Mouse (Mus musculus) thymus, adult 2 months (tissue): ENCODE measurements around the gene Ric3.

ENCODE experiments used
- CTCF ChIP-seq: fragments of 200-500 bp; IDR thresholded peaks from 2 replicates; pipeline ENCODE4 v1.5.1; 2012; ENCODE audit warnings: mild to moderate bottlenecking, control low read depth, low read length, moderate library complexity, borderline replicate concordance; ENCODE audit not compliant: control insufficient read depth, poor library complexity, insufficient read depth; ENCODE audit errors: extremely low read depth
- POLR2A ChIP-seq: fragments of 200-500 bp; IDR thresholded peaks from 2 replicates; pipeline ENCODE4 v1.6.1; 2012; ENCODE audit warnings: mild to moderate bottlenecking, low read length, control low read depth, moderate library complexity; ENCODE audit not compliant: control insufficient read depth, poor library complexity, insufficient read depth; ENCODE audit errors: extremely low read depth

DNA sequence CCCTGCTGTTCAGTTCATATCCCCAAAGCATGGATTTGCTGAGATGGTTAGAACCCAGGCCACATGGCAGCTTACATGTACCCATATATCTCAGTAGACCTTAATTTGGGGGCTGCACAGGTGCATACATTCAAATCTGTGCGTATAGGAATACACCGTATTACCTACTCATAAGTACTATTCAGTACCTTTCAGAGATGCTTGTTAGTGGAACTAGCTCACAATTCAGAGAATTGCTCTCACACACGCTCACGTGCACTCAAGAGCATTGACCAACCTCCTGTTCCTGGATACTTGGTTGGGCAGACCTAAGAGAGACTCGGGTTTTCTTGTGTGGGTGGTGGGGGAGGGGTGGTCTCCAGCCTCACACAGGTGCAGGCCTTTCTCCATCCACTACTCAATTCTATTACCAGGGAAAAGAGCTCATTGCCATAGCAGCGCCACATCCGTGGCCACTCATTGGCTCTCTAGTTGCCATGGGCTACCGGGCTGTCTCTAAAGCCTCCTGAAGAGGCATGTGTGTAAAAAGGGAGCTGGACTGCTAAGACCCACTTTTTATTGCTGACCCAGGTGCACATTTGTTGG lies 71.4 kb downstream of the Ric3 start:
- no peak for TF ChIP-seq CTCF
- no peak for TF ChIP-seq POLR2A
